Mouse (Mus musculus) lung, embryonic 14.5 days (tissue): ENCODE results near the gene Tbc1d22a. TPM values are rescaled to one million over a fixed set of nuclear protein-coding genes. Genes with fewer than 3 reads are reported as not detected.

Experiments used
- ATAC-seq: fragments of 200-750 bp; cut with Nextera tagmentation; 2 replicates; pipeline ENCODE4 v1.8.0; 2017; ENCODE audit warnings: mild to moderate bottlenecking, moderate TSS enrichment, moderate library complexity; ENCODE audit not compliant: insufficient read depth
- DNase-seq: peaks from one replicate; pipeline ENCODE4 v3.0.0-alpha.2; 2015
- H3K27ac ChIP-seq: fragments of 300-500 bp; sonication (generic); 2 replicates; pipeline ENCODE4 v1.5.1; 2014; ENCODE audit warnings: low read depth, mild to moderate bottlenecking, moderate library complexity
- H3K27me3 ChIP-seq: fragments of 300-500 bp; sonication (generic); 2 replicates; pipeline ENCODE4 v1.6.1; 2014; ENCODE audit warnings: low read length, control low read depth; ENCODE audit not compliant: insufficient read depth
- H3K36me3 ChIP-seq: fragments of 300-500 bp; sonication (generic); 2 replicates; pipeline ENCODE4 v1.6.1; 2014; ENCODE audit warnings: control low read depth; ENCODE audit not compliant: insufficient read depth
- H3K4me1 ChIP-seq: fragments of 300-500 bp; sonication (generic); 2 replicates; pipeline ENCODE4 v1.6.1; 2014; ENCODE audit warnings: antibody characterized with exemption, control low read depth; ENCODE audit not compliant: insufficient read depth
- H3K4me2 ChIP-seq: fragments of 300-500 bp; sonication (generic); 2 replicates; pipeline ENCODE4 v1.6.1; 2014; ENCODE audit warnings: mild to moderate bottlenecking
- H3K4me3 ChIP-seq: fragments of 300-500 bp; sonication (generic); 2 replicates; pipeline ENCODE4 v1.5.1; 2014; ENCODE audit warnings: low read depth, low read length
- H3K9ac ChIP-seq: fragments of 300-500 bp; sonication (generic); 2 replicates; pipeline ENCODE4 v1.6.1; 2014
- H3K9me3 ChIP-seq: fragments of 300-500 bp; sonication (generic); 2 replicates; pipeline ENCODE4 v1.6.1; 2016; ENCODE audit warnings: low read depth, low read length, control low read depth
- CTCF ChIP-seq: IDR thresholded peaks from 2 replicates; pipeline ENCODE4 v1.5.1; 2016; ENCODE audit warnings: antibody characterized with exemption, low read depth
- WGBS: fragments of 180-500 bp; shearing (Covaris S2); extraction: QIAGEN DNeasy Blood & Tissue Kit; methylation state at CpG from one replicate; pipeline ENCODE4 v1.1.7; 2014; 5-methylcytosine and 5-hydroxymethylcytosine counted together
- polyA plus RNA-seq: library from polyadenylated mRNA; unstranded; fragments of >200 nt; fragmentation: Nextera tagmentation; extraction: Ambion mirVana; gene quantifications from 2 replicates; pipeline ENCODE4 v1.2.1, GENCODE M21; 2014

Tbc1d22a gene
- polyA plus RNA-seq, 1 experiment from 2014 or later: 10.6 TPM

DNA sequence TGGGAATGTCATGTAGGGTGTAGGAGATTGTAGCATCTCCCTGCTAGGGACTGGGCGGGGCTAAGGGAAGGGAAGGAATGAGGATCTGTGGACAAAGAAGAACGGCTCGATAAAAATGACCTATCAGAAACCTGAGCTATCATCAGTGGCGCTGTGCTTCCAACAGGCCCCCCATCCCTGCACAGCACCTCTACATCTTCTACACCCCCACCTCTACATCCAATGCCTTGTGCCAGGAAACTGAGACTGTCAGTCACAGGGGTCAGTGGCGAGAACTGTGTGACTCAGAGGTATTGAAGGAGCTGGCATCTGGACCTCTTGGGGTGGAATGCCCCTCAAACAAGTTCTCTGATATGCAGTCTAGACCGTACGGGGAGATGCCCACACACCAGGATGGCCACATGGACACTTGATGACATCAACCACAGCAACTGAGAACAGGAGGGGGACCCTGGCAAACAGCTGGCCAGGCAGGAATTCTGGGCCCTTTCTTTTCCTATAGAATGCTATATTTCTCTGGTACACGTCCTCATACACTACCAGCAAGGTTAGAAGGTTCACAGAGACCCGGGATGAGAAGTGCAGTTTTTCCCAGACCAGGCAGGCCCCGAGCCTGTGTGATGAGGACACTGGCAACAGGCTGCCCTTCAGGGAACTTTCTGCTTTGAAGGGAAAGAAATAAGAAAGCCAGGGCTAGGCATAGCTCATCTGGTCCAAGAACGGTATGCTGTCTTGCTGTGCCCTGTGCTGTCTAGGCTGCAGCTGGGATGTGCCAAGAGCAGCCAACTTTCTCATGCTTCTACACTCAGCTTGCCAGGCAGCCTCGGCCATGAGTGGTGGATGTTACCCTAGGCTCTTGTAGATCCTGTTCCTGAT lies 45.1 kb upstream of the Tbc1d22a start:
- ATAC-seq: peak; percentile 8; the same call in 1 of the 2 replicates
- Histone ChIP-seq H3K36me3 (peaks cover 5% of the 10 kb centered on the region), H3K4me2 (no peak overlapping the region), H3K4me3 (no peak overlapping the region), H3K4me1 (peaks cover 9% of the 10 kb centered on the region; the same call in 1 of the 2 replicates), H3K9me3 (no peaks in the 10 kb centered on the region), H3K27ac (peak overlapping the region; percentile 61; the same call in 1 of the 2 replicates), H3K27me3 (no peaks in the 10 kb centered on the region), H3K9ac (no peak overlapping the region)
- no peak for DNase-seq
- 68% methylated on average over 12 of the region's 12 CpGs for WGBS
- TF ChIP-seq CTCF: no peak

DNA sequence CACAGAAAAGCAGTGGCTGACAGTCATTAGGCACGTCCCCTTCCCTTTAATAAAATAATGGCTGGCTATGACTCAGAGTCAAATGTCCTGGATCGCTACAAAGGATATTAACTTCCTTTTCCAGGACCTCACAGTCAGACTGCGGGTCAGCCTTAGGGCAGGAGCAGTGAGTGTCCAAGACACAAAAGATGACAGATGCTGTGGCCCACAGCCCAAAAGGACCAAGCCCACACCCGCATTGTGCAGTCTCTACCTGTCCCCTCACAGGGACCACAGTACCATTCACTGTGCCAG lies 44.5 kb upstream of the Tbc1d22a start:
- Histone ChIP-seq H3K27me3 (no peaks in the 10 kb centered on the region), H3K4me1 (peaks cover 10% of the 10 kb centered on the region; the same call in 1 of the 2 replicates), H3K9me3 (no peaks in the 10 kb centered on the region), H3K9ac (no peak overlapping the region), H3K36me3 (peaks cover 2% of the 10 kb centered on the region), H3K27ac (peak overlapping the region; percentile 61; the same call in 1 of the 2 replicates), H3K4me2 (no peak overlapping the region), H3K4me3 (no peak overlapping the region)
- WGBS: 63% methylated on average over 4 of the region's 4 CpGs
- DNase-seq: peak; percentile 42
- no peak for TF ChIP-seq CTCF
- ATAC-seq: peak; percentile 28; the same call in 1 of the 2 replicates

- peaks cover 14% of the 10 kb centered on the region for H3K4me1 ChIP-seq
- no peak for ATAC-seq
- H3K9ac ChIP-seq: no peak overlapping the region
- no peak for TF ChIP-seq CTCF
- no peaks in the 10 kb centered on the region for H3K36me3 ChIP-seq
- no peak overlapping the region for H3K4me2 ChIP-seq
- DNase-seq: no peak
- H3K9me3 ChIP-seq: no peaks in the 10 kb centered on the region
- H3K27me3 ChIP-seq: no peaks in the 10 kb centered on the region
- no peak overlapping the region for H3K27ac ChIP-seq
- 71% methylated on average over 12 of the region's 12 CpGs for WGBS
- no peak overlapping the region for H3K4me3 ChIP-seq
Measured at GRCm38 (mm10) chr15:86171316-86171715, 42.9 kb upstream of the Tbc1d22a start.

DNA sequence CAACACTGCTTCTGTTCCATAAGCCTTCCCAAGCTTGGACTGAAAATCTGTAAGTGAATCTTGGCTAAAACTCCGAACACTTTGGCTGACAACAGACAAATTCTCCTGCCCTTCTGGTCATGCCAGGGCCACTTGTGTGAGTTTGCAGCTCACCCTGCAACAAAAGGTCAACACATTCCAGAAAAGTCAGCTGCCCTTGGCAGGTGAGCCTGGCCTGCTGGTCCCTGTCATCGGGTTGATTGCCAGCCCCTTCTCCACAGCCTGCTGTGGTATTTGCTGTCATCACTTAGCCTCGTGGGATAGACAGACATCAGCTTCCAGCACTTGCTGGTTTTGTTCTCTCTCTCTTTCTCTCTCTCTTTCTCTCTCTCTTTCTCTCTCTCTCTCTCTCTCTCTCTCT lies 42.1 kb upstream of the Tbc1d22a start:
- Histone ChIP-seq H3K36me3 (no peaks in the 10 kb centered on the region), H3K27ac (no peak overlapping the region), H3K4me2 (no peak overlapping the region), H3K9me3 (no peaks in the 10 kb centered on the region), H3K4me1 (peaks cover 22% of the 10 kb centered on the region), H3K27me3 (no peaks in the 10 kb centered on the region), H3K4me3 (no peak overlapping the region), H3K9ac (no peak overlapping the region)
- TF ChIP-seq CTCF: no peak
- no peak for DNase-seq
- ATAC-seq: no peak
- 37% methylated on average over 3 of the region's 3 CpGs for WGBS

DNA sequence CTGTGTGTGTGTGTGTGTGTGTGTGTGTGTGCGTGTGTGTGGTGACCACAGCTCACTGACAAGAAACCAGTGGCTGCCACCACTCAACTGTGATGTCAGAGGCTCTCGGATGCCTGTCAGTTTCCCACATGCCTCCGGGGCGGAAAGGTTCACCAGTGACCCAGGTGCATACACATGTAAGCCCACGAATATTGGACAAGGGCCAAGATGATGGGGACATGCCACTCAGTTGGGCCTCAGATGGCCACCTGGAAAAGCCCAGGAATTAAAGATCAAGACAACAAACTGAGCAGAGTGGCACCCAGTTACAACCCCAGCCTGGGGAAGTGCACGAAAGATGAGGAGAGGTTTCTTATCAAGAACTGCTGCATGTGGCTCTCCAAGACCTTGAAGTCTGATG lies 41.7 kb upstream of the Tbc1d22a start:
- no peak for TF ChIP-seq CTCF
- Histone ChIP-seq H3K4me2 (no peak overlapping the region), H3K4me3 (no peak overlapping the region), H3K9me3 (no peaks in the 10 kb centered on the region), H3K27me3 (no peaks in the 10 kb centered on the region), H3K36me3 (no peaks in the 10 kb centered on the region), H3K9ac (no peak overlapping the region), H3K4me1 (peaks cover 24% of the 10 kb centered on the region), H3K27ac (no peak overlapping the region)
- WGBS: 61% methylated on average over 6 of the region's 6 CpGs
- ATAC-seq: no peak
- DNase-seq: no peak

DNA sequence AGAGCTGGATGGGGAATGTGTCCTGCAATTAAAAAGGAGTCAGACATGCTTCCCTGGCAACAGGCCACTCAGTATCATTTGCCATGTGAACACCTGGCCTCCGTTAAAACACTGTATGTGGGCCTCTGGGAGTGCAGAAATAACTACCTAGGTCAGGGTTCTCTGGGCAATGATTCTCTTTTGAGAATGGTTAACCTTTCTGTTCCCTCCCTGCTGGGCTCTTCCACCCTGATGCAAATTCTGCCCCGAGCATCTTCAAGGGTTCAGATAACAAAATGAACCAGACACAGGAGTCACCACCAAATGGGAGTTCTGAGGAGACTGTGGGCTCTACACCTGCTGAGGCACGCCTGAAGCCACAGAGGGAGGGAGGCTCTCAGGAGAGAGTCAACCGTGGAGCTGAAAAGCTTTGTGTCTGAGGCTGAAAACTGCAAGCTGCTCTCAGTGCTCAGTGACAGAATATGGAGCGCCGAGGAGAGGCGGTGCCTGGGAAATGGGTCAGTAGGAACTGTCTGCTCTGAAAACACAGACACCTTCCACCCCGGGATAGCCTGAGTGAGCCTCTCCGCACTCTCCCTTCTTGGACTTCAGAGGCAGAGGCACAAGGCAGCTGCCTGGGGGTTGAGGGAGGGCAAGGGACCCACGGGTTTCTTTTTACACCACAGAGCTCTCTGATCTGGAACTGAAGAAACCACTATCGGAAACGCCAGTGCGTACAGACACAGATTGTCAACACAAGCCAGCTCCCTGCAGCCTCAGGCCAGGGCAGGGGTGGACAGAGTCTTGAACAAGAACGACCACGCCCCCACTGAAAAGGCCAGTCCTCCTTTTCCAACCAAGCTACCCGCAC lies 40.9 kb upstream of the Tbc1d22a start:
- Histone ChIP-seq H3K9ac (no peak overlapping the region), H3K27me3 (no peaks in the 10 kb centered on the region), H3K9me3 (no peaks in the 10 kb centered on the region), H3K4me2 (no peak overlapping the region), H3K4me1 (peaks cover 24% of the 10 kb centered on the region), H3K4me3 (no peak overlapping the region), H3K27ac (no peak overlapping the region; the same call in 1 of the 2 replicates), H3K36me3 (no peaks in the 10 kb centered on the region)
- DNase-seq: peak; percentile 48
- 35% methylated on average over 16 of the region's 16 CpGs for WGBS
- no peak for TF ChIP-seq CTCF
- ATAC-seq: no peak
